In genomic region chr8:44694861-44695260, GRCm38 (mm10) we compare ENCODE assay signal across 13 mouse cellular contexts.
DNase-seq lines count a peak whose midpoint lies in the region; ATAC-seq and TF ChIP-seq lines count a peak whose summit lies in the region.
"Had no signal": no experiment of that assay in that cellular context is flagged by ENCODE, and none has a peak within 500 bp of the region (broad histone marks: within the 10 kb centered on the region; RNA-seq: fewer than 3 reads in every experiment).

No protein-coding gene starts in this region.

- H3K36me3 ChIP-seq in heart, embryonic 13.5 days, result no peaks in the 10 kb centered on the region
- no peaks in the 10 kb centered on the region for H3K36me3 ChIP-seq in neural tube, embryonic 15.5 days
- no peaks in the 10 kb centered on the region for H3K36me3 ChIP-seq in liver, embryonic 12.5 days
- H3K36me3 ChIP-seq: embryonic facial prominence, embryonic 12.5 days; midbrain, embryonic 12.5 days had no signal

- no peaks in the 10 kb centered on the region for H3K27me3 ChIP-seq in heart, embryonic 13.5 days (replicated peaks)
- no peaks in the 10 kb centered on the region for H3K27me3 ChIP-seq in neural tube, embryonic 15.5 days (replicated peaks)
- H3K27me3 ChIP-seq in liver, embryonic 12.5 days (replicated peaks), result no peaks in the 10 kb centered on the region
- H3K27me3 ChIP-seq: CH12.LX; embryonic facial prominence, embryonic 12.5 days; midbrain, embryonic 12.5 days had no signal

- peak overlapping the region; percentile 15 for H3K4me3 ChIP-seq in gastrocnemius, adult 2 months
- peak overlapping the region; percentile 33 for H3K4me3 ChIP-seq in heart, embryonic 13.5 days
- no peak overlapping the region for H3K4me3 ChIP-seq in neural tube, embryonic 15.5 days (replicated peaks)
- H3K4me3 ChIP-seq in liver, embryonic 12.5 days, result no peak overlapping the region
- H3K4me3 ChIP-seq: embryonic facial prominence, embryonic 12.5 days; midbrain, embryonic 12.5 days had no signal

- WGBS in heart, embryonic 13.5 days, result 15% methylated on average over 9 of the region's 9 CpGs
- 36% methylated on average over 9 of the region's 9 CpGs for WGBS in neural tube, embryonic 15.5 days
- WGBS in liver, embryonic 12.5 days (ENCODE audit: insufficient replicate concordance), result 62% methylated on average over 9 of the region's 9 CpGs

- H3K9me3 ChIP-seq in heart, embryonic 13.5 days, result no peaks in the 10 kb centered on the region
- no peaks in the 10 kb centered on the region for H3K9me3 ChIP-seq in neural tube, embryonic 15.5 days (replicated peaks)
- no peaks in the 10 kb centered on the region for H3K9me3 ChIP-seq in liver, embryonic 12.5 days (replicated peaks)
- H3K9me3 ChIP-seq: embryonic facial prominence, embryonic 12.5 days; midbrain, embryonic 12.5 days had no signal

- DNase-seq in gastrocnemius, adult 2 months, result no peak
- DNase-seq in gastrocnemius, postnatal 25 days, result no peak
- peak; percentile 34 for DNase-seq in retina, postnatal 1 day
- DNase-seq in retina, embryonic 14.5 days (ENCODE audit: low spot score), result no peak
- no peak for DNase-seq in layer of hippocampus, adult 11-12 months (ENCODE audit: low spot score)
- DNase-seq: kidney, adult 18-20 months; layer of hippocampus, adult 9-11 months had no signal

- H3K4me2 ChIP-seq in heart, embryonic 13.5 days, result peak overlapping the region; percentile 65
- peak overlapping the region; percentile 17 for H3K4me2 ChIP-seq in neural tube, embryonic 15.5 days
- H3K4me2 ChIP-seq in liver, embryonic 12.5 days, result no peak overlapping the region
- H3K4me2 ChIP-seq: embryonic facial prominence, embryonic 12.5 days; midbrain, embryonic 12.5 days had no signal

- ATAC-seq in heart, embryonic 13.5 days (ENCODE audit: extremely low read depth, insufficient number of reproducible peaks, low FRiP score, low TSS enrichment), result 0 out of 2 replicates have a peak, but pooled peaks have one; percentile 29
- ATAC-seq in neural tube, embryonic 15.5 days (ENCODE audit: low FRiP score), result no peak
- no peak for ATAC-seq in liver, embryonic 12.5 days

- TF ChIP-seq CTCF in gastrocnemius, adult 2 months (IDR thresholded peaks at IDR 0.05), result no peak

- peaks cover 59% of the 10 kb centered on the region for H3K4me1 ChIP-seq in heart, embryonic 13.5 days
- peaks cover 20% of the 10 kb centered on the region for H3K4me1 ChIP-seq in neural tube, embryonic 15.5 days
- no peaks in the 10 kb centered on the region for H3K4me1 ChIP-seq in liver, embryonic 12.5 days
- H3K4me1 ChIP-seq: embryonic facial prominence, embryonic 12.5 days had no signal

- intact Hi-C loops in gastrocnemius, adult 2 months (cut with DNase I), result no loop called here

- peak overlapping the region; percentile 46 for H3K27ac ChIP-seq in gastrocnemius, adult 2 months
- peak overlapping the region; percentile 90 for H3K27ac ChIP-seq in heart, embryonic 13.5 days (replicated peaks)
- H3K27ac ChIP-seq in neural tube, embryonic 15.5 days (replicated peaks), result no peak overlapping the region
- no peak overlapping the region for H3K27ac ChIP-seq in liver, embryonic 12.5 days
- H3K27ac ChIP-seq: embryonic facial prominence, embryonic 12.5 days; midbrain, embryonic 12.5 days had no signal

- H3K9ac ChIP-seq in heart, embryonic 13.5 days, result peak overlapping the region; percentile 67
- H3K9ac ChIP-seq in neural tube, embryonic 15.5 days (replicated peaks), result no peak overlapping the region
- H3K9ac ChIP-seq in liver, embryonic 12.5 days, result no peak overlapping the region
- H3K9ac ChIP-seq: embryonic facial prominence, embryonic 12.5 days; midbrain, embryonic 12.5 days had no signal

Comparison
In these comparisons a context has a peak if more than half of its experiments do, and no peak if none do; other contexts are left out.
1. H3K27ac ChIP-seq: peak in gastrocnemius, adult 2 months (single experiment) and heart, embryonic 13.5 days (single experiment); none in neural tube, embryonic 15.5 days (single experiment) and liver, embryonic 12.5 days (single experiment).
2. H3K4me3 ChIP-seq: peak in gastrocnemius, adult 2 months (single experiment) and heart, embryonic 13.5 days (single experiment); none in neural tube, embryonic 15.5 days (single experiment) and liver, embryonic 12.5 days (single experiment).